Mouse (Mus musculus) embryonic fibroblast, embryonic 13.5 days (primary cell): ENCODE data around the gene Grrp1. TPM values are rescaled to one million over a fixed set of nuclear protein-coding genes. Genes with fewer than 3 reads are reported as not detected.
"Not testable (repeated sequence)": the region's sequence is repeated elsewhere in the genome, so short reads cannot be mapped to it uniquely, and the experiment has no call there.

ENCODE experiments used
- H3K27ac ChIP-seq: 2 replicates; pipeline ENCODE4 v1.5.1; 2012; ENCODE audit warnings: low read length, control low read depth, inconsistent platforms; ENCODE audit not compliant: insufficient read depth
- H3K4me1 ChIP-seq: 2 replicates; pipeline ENCODE4 v1.6.1; 2011; ENCODE audit warnings: low read length; ENCODE audit not compliant: control insufficient read depth, insufficient read depth
- H3K4me3 ChIP-seq: 2 replicates; pipeline ENCODE4 v1.5.1; 2011; ENCODE audit warnings: mild to moderate bottlenecking, control low read depth, low read length; ENCODE audit not compliant: insufficient read depth
- CTCF ChIP-seq: IDR thresholded peaks from 2 replicates; pipeline ENCODE4 v1.5.1; 2011; ENCODE audit warnings: mild to moderate bottlenecking, control low read depth, low read length, moderate library complexity, borderline replicate concordance; ENCODE audit not compliant: insufficient read depth
- POLR2A ChIP-seq: IDR thresholded peaks from 2 replicates; pipeline ENCODE4 v1.6.1; 2011; ENCODE audit warnings: low read depth, mild to moderate bottlenecking, control low read depth, low read length, moderate library complexity
- polyA plus RNA-seq: library from polyadenylated mRNA; stranded (reverse); fragments of >200 nt; gene quantifications from 2 replicates; pipeline ENCODE4 v1.2.4, GENCODE M21; 2011; ENCODE audit warnings: low read depth; ENCODE audit not compliant: missing spikeins, insufficient read length

The Grrp1 gene
- polyA plus RNA-seq, 1 experiment, result not detected

DNA sequence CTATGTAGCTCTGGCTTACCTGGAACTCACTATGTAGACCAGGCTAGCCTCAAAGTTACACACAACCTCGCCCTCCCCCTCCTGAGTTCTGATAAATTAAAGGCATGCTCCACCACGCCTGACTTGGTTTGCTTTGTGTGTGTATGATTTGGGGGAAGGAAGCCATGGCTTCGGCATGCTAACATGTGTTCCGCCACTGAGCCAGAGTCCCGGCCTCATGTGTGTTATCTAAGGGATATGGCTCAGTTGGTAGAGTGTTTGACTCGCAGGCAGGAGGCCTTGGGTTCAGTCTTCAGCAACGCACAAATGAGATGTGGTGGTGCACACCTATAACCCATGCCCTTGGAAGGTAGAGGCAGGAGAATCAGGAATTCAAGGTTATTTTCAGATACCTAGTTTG, 18.1 kb upstream of the Grrp1 start:
- Histone ChIP-seq H3K4me1 (no peaks in the 10 kb centered on the region), H3K27ac (no peak overlapping the region), H3K4me3 (no peak overlapping the region)
- no peak for TF ChIP-seq CTCF
- TF ChIP-seq POLR2A, result no peak

- H3K27ac ChIP-seq, H3K4me3 ChIP-seq, H3K4me1 ChIP-seq: not testable (repeated sequence)
Observed at GRCm38 (mm10) chr4:134269622-134270021, 15.7 kb upstream of the Grrp1 start.

- no peaks in the 10 kb centered on the region for H3K4me1 ChIP-seq
- no peak overlapping the region for H3K4me3 ChIP-seq
- TF ChIP-seq CTCF (no peak), POLR2A (no peak)
- H3K27ac ChIP-seq, result no peak overlapping the region
Observed at GRCm38 (mm10) chr4:134268102-134268655, 14.3 kb upstream of the Grrp1 start.

DNA sequence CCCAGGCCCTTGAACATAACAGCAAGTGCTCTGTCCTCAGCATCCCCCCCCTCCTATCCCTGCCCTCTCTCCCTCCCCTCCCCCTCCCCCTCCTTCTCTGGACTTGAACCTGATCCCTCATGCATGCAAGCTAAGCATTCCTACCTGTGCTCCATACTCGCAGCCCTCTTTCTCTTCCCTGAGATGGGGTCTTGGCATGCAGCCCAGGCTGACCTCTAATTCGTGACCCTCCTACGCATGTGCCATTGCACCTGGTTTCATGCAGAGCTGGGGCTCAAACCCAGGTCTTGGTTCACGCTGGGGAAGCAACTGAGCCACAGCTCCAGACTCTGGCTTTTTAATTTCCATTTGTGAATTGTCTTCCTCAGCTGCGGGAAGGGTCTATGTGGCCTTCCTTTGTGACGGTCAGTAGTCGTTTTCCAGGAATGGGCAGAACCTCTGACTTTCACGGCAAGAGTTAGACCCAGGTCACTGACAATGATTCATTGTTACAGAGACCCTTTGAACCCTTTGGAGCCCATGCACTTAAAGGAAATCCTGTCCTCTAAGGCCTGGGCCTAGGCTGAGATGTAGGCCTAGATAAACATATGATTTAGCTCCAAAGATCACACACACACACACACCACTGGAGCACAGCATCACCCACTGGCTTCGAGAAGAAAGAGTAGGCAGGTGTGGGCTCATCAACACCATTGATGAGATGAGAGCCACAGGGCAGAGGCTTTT, 12.1 kb upstream of the Grrp1 start:
- no peak for TF ChIP-seq CTCF
- no peak for TF ChIP-seq POLR2A
- H3K4me3 ChIP-seq, result no peak overlapping the region
- no peak overlapping the region for H3K27ac ChIP-seq
- H3K4me1 ChIP-seq, result no peaks in the 10 kb centered on the region

GRCm38 (mm10) chr4:134263191-134263590, 9.3 kb upstream of the Grrp1 start:
- TF ChIP-seq CTCF (peak; percentile 80; the same call in 1 of the 2 replicates), POLR2A (no peak)
- Histone ChIP-seq H3K27ac (no peak overlapping the region), H3K4me1 (no peaks in the 10 kb centered on the region), H3K4me3 (no peak overlapping the region)

DNA sequence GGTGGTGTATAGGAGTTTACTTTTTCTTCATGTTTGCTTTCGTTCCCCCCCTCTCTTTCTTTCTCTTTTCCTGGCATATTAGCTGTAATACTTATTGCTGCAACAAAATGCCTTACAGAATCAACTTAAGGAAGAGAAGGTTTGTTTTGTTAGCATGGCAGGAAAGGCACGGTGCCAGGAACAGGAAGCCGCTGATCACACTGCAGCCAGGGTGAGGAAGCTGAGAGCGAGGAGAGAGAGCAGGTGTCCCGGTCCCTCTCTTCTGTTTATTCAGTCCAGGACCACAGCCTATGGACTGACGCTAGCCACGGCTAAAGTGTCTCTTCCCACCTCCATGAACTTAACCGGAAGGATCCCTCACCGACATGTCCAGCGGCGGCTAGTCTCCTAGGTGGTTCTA, 4.4 kb upstream of the Grrp1 start:
- no peak overlapping the region for H3K4me3 ChIP-seq
- no peaks in the 10 kb centered on the region for H3K4me1 ChIP-seq
- no peak overlapping the region for H3K27ac ChIP-seq
- no peak for TF ChIP-seq CTCF
- no peak for TF ChIP-seq POLR2A

DNA sequence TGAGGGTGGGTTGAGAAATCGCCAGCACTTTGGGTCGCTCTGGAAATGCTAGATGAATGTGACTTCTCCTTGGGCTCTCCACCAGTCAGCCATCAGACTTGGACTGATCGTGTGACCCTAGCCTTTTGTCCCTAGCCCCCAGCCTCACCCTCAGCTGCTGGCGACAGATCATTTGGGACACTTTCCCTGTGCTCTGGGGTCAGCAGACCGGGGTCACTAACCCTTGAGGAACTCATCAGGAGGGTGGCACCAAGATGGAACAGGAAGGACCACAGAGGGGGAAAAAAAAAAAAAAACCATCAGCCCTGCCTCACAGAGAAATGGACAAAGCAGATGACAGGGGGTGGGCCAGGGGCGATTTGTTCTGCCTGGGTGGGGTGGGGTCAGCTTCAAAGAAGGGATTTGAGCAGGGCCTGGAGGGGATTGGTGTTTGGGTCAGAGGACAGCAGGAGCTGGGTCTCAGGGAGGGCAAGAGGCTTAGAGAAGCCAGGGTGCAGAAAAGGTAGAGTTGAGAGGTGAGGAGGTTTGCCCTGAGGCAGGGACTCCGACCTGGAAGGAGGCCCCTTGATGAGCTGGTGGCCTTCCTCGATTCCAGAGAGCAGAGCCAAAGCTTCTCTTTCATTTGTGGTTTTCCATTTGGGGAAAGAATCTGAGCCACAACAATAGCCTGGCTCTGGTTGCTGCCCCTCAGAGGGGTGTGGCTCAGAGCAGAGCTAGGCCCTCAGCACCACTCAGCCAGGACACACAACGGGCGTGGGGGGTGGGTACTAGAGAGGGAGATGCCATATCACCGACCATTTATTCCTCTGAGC, 3.5 kb upstream of the Grrp1 start:
- Histone ChIP-seq H3K27ac (no peak overlapping the region), H3K4me3 (no peak overlapping the region), H3K4me1 (no peaks in the 10 kb centered on the region)
- no peak for TF ChIP-seq POLR2A
- TF ChIP-seq CTCF, result no peak

DNA sequence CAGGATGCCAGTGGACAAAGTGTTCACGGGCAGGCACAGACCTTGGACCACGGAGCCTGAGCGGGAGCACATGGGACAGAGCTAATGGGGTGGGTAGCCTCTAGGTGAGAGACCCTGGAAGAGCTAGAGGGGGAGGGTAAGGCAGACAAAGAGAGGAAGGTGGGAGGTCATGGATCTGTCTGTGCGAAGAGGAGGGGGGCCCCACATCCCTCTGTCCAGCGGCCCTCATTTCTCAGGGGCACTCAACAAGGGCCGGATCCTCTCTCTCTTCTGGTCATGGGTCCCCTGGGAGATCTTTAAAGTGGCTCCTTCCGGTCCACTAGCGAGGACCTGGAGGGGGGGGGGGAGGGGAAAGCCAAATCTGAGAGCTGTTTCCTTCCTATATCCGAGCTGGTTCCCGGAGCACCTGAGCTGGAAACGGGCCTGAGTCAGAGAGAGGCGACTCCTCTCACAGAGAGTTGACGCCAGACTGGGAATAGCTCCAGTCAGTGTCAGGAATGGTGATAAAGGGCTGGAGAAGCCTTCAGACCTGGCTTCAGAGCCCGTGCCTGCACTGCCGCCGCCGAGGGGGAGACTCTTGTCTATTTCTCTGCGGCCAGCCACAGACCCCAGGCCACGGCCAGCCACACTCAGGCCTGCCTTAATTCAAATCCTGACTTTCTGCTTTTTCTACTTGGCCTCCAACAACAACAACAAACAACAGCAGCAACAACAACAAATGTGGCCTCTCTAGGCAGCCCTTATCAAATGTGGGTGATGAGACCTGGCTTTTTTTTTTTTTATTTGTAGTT, 2.7 kb upstream of the Grrp1 start:
- no peak overlapping the region for H3K4me3 ChIP-seq
- TF ChIP-seq POLR2A (no peak), CTCF (no peak)
- no peaks in the 10 kb centered on the region for H3K4me1 ChIP-seq
- H3K27ac ChIP-seq, result no peak overlapping the region

DNA sequence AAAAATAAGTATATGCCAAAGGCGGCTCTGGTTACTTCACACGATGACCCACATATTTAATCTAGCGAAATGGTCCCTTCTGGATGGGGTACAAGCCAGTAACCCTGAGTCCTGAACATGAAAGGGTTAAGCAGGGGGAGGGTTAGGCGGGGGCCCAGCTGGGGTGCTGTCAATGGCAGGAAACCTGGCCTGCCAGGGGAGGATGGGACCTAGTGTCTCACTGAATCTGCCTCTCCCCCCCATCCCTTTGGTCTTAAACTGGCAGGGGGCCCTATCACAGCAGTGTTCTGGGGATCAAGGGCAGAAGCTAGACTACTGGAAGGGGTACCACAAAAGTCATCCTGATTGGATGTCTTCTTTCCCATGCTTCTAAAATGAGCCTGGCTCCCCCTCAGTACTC, 1.9 kb upstream of the Grrp1 start:
- no peak overlapping the region for H3K4me3 ChIP-seq
- no peaks in the 10 kb centered on the region; the same call in 1 of the 2 replicates for H3K4me1 ChIP-seq
- TF ChIP-seq POLR2A (no peak), CTCF (no peak)
- no peak overlapping the region for H3K27ac ChIP-seq
